Mouse (Mus musculus) hindlimb bud, embryonic 11.5 days (tissue): ENCODE results near the gene Mettl13.

Source experiments
- DNase-seq: peaks from one replicate; pipeline ENCODE4 v3.0.0-alpha.2; 2012; ENCODE audit warnings: low read depth, low spot score; ENCODE audit errors: extremely low spot score

Mettl13 gene

GRCm38 (mm10) chr1:162533766-162534560, 14.4 kb downstream of the Mettl13 start:
- no peak for DNase-seq

- no peak for DNase-seq
Measured at GRCm38 (mm10) chr1:162532330-162532729, 16.0 kb downstream of the Mettl13 start.

- no peak for DNase-seq
Measured at GRCm38 (mm10) chr1:162531584-162531983, 16.8 kb downstream of the Mettl13 start.

- DNase-seq = no peak
Measured at GRCm38 (mm10) chr1:162530666-162531065, 17.7 kb downstream of the Mettl13 start.

GRCm38 (mm10) chr1:162529651-162530050, 18.7 kb downstream of the Mettl13 start:
- no peak for DNase-seq

- DNase-seq = no peak
Measured at GRCm38 (mm10) chr1:162515116-162515515, 33.2 kb downstream of the Mettl13 start.

- no peak for DNase-seq
Measured at GRCm38 (mm10) chr1:162510013-162510356, 38.4 kb downstream of the Mettl13 start.

- DNase-seq = no peak
Measured at GRCm38 (mm10) chr1:162509329-162510012, 38.9 kb downstream of the Mettl13 start.

GRCm38 (mm10) chr1:162508211-162509005, 39.9 kb downstream of the Mettl13 start:
- DNase-seq = no peak

GRCm38 (mm10) chr1:162506516-162506915, 41.8 kb downstream of the Mettl13 start:
- DNase-seq = no peak

- DNase-seq = no peak
Measured at GRCm38 (mm10) chr1:162505649-162506048, 42.7 kb downstream of the Mettl13 start.
